Mouse (Mus musculus) midbrain, embryonic 14.5 days (tissue): ENCODE results near the gene Shc1. TPM values are rescaled to one million over a fixed set of nuclear protein-coding genes. Genes with fewer than 3 reads are reported as not detected.

Experiments used
- ATAC-seq: fragments of 200-750 bp; cut with Nextera tagmentation; 2 replicates; pipeline ENCODE4 v1.8.0; 2017; ENCODE audit warnings: moderate number of reproducible peaks, moderate library complexity; ENCODE audit not compliant: low FRiP score, low TSS enrichment
- DNase-seq: peaks from one replicate; pipeline ENCODE4 v3.0.0-alpha.2; 2015
- H3K27ac ChIP-seq: fragments of 300-500 bp; sonication (generic); replicated peaks from 2 replicates; pipeline ENCODE4 v1.5.1; 2014; ENCODE audit warnings: mild to moderate bottlenecking, low read depth, low read length, moderate library complexity
- H3K27me3 ChIP-seq: fragments of 300-500 bp; sonication (generic); 2 replicates; pipeline ENCODE4 v1.6.1; 2014; ENCODE audit warnings: low read length, control low read depth, mixed read lengths; ENCODE audit not compliant: control insufficient read depth, insufficient read depth
- H3K36me3 ChIP-seq: fragments of 300-500 bp; sonication (generic); 2 replicates; pipeline ENCODE4 v1.6.1; 2014; ENCODE audit warnings: low read length, control low read depth; ENCODE audit not compliant: control insufficient read depth, insufficient read depth
- H3K4me1 ChIP-seq: fragments of 300-500 bp; sonication (generic); 2 replicates; pipeline ENCODE4 v1.6.1; 2014; ENCODE audit warnings: mild to moderate bottlenecking, antibody characterized with exemption, low read length, control low read depth; ENCODE audit not compliant: control insufficient read depth, insufficient read depth
- H3K4me2 ChIP-seq: fragments of 300-500 bp; sonication (generic); 2 replicates; pipeline ENCODE4 v1.6.1; 2014; ENCODE audit warnings: mild to moderate bottlenecking, low read length, moderate library complexity
- H3K4me3 ChIP-seq: fragments of 300-500 bp; sonication (generic); replicated peaks from 2 replicates; pipeline ENCODE4 v1.5.1; 2014; ENCODE audit warnings: low read depth, low read length
- H3K9ac ChIP-seq: fragments of 300-500 bp; sonication (generic); replicated peaks from 2 replicates; pipeline ENCODE4 v1.6.1; 2014; ENCODE audit warnings: mild to moderate bottlenecking, low read length, moderate library complexity
- H3K9me3 ChIP-seq: fragments of 300-500 bp; sonication (generic); 2 replicates; pipeline ENCODE4 v1.6.1; 2016; ENCODE audit warnings: low read length, control low read depth, mixed read lengths; ENCODE audit not compliant: control insufficient read depth
- WGBS: fragments of 180-500 bp; shearing (Covaris S2); extraction: QIAGEN DNeasy Blood & Tissue Kit; methylation state at CpG from one replicate; pipeline ENCODE4 v1.1.7; 2014; 5-methylcytosine and 5-hydroxymethylcytosine counted together
- polyA plus RNA-seq: library from polyadenylated mRNA; unstranded; fragments of >200 nt; fragmentation: Nextera tagmentation; extraction: Ambion mirVana; gene quantifications from 2 replicates; pipeline ENCODE4 v1.2.1, GENCODE M21; 2014

Shc1 gene
- polyA plus RNA-seq, 1 experiment from 2014 or later, result 10.2 TPM

DNA sequence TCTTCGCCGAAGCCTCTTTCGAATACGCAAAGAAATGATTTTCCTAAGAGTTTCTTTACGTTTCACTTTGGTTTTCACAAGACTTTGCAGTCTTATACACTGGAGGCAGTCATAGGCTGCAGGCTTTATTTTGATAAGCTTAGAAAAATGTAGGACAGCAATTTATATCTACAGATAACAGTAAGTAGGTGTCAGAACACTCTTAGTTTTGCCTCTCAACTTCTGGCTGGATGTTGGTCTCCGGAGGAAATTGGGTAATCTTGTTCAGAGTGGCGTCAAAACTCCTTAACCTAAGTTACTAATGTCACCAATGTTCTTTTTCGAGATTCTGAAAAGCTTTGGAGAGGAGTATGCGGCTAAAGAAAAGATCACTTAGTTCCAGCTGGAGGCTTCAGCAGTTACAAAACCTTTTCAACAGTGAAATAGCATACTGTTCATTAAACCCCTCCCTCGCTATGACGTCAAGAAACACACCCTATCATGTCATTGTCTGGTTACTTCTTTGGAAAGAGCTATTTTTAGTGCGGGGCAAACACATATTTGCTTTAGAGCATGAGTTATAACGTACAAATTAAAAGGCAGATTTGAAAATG is 40.2 kb downstream of the Shc1 start:
- peak; percentile 23; the same call in 1 of the 2 replicates for ATAC-seq
- Histone ChIP-seq H3K4me1 (peaks cover 8% of the 10 kb centered on the region; the same call in 1 of the 2 replicates), H3K9me3 (no peaks in the 10 kb centered on the region), H3K4me2 (peak overlapping the region; percentile 69), H3K27me3 (no peaks in the 10 kb centered on the region), H3K36me3 (no peaks in the 10 kb centered on the region), H3K27ac (peak overlapping the region; percentile 91), H3K4me3 (peak overlapping the region; percentile 65), H3K9ac (no peak overlapping the region; the same call in 1 of the 2 replicates)
- DNase-seq, result no peak
- WGBS, result 47% methylated on average over 13 of the region's 13 CpGs

DNA sequence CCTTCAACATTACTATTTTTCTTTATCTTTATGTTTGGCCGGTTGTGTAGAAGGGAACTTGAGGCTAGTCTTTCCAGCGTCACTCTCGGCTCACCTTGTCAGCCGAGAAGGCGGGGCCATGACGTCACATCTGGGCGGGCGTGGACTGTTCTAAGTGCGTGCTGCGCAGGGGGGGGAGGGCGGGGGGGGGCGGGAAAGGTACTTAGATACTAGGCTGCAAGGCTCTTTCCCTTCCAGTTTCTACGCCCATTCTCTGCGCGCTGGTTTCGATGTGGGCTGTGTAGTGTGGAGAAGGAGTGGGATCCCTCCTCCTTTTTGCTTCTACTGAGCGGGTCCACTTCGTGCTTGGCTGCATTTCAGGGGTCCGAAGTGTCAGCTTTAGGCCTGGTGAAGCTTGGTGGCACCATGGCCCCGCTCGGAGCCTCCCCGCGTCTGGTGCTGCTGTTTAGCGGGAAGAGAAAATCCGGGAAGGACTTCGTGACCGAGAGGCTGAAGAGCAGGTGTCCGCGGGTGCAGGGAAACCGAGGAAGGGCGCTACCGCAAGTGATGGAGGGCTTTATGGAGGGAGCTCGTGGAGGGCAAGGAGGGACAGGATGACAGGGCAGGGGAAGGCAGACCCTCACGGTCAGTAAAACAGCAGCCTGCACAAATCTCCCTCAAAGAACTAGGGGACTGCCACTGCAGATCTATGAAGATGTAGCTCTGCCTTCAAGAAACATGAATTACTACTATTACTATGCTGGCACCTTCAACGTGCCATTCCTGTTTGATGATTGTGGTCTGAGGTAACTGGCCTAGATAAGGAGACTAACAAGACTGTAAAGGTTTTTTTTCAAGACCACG is 40.9 kb downstream of the Shc1 start:
- peak overlapping the region; percentile 65 for H3K4me3 ChIP-seq
- H3K4me2 ChIP-seq, result peak overlapping the region; percentile 69
- H3K9ac ChIP-seq, result peak overlapping the region; percentile 87
- H3K36me3 ChIP-seq, result peaks cover 6% of the 10 kb centered on the region; the same call in 1 of the 2 replicates
- peak; percentile 92 for ATAC-seq
- peak; percentile 96 for DNase-seq
- H3K27me3 ChIP-seq, result no peaks in the 10 kb centered on the region
- H3K9me3 ChIP-seq, result no peaks in the 10 kb centered on the region
- H3K4me1 ChIP-seq, result peaks cover 8% of the 10 kb centered on the region; the same call in 1 of the 2 replicates
- 1% methylated on average over 36 of the region's 36 CpGs for WGBS
- peak overlapping the region; percentile 91 for H3K27ac ChIP-seq

DNA sequence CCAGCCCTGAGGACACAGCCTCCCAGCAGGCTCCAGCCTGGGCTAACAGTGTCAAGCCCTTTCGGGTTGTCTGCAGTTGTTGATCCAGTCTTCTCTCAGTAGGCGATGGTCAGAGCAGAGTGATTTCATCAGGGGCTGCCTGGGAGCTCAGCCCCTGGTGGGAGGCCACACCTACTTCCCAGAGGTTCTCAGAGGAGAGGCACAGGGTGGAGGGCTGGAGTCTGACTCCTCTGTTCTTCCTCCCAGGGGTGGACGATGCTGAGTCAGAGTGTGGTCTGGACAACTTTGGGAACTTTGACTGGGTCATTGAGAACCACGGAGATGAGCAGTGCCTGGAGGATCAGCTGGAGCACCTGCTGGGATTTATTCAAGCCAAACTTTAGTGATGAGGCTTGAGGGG is 50.0 kb downstream of the Shc1 start:
- ATAC-seq (no peak), DNase-seq (no peak)
- H3K4me3 ChIP-seq, result no peak overlapping the region
- H3K4me2 ChIP-seq, result no peak overlapping the region
- WGBS, result 50% methylated on average over 4 of the region's 4 CpGs
- H3K27me3 ChIP-seq, result no peaks in the 10 kb centered on the region
- H3K27ac ChIP-seq, result no peak overlapping the region
- peaks cover 38% of the 10 kb centered on the region for H3K36me3 ChIP-seq
- H3K9me3 ChIP-seq, result no peaks in the 10 kb centered on the region
- no peaks in the 10 kb centered on the region for H3K4me1 ChIP-seq
- no peak overlapping the region for H3K9ac ChIP-seq

DNA sequence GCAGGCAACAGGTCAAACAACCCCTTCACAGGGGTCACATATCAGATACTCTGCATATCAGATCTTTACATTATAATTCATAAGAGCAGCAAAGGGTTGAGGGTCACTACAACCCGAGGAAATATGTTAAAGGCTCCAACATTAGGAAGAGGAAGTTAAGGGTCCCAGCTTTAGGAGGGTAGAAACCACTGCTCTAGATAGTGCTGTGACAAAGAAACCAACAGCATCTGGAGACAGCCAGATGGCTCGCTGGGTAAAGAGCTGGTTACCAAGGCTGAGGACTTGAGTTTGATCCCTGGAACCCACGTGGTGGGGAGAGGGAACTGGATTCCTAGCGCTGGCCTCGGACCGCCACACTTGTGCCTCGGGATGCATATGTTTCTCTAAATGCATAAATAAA is 54.0 kb downstream of the Shc1 start:
- Histone ChIP-seq H3K27me3 (no peaks in the 10 kb centered on the region), H3K4me2 (no peak overlapping the region), H3K9ac (no peak overlapping the region), H3K27ac (no peak overlapping the region), H3K36me3 (peaks cover 26% of the 10 kb centered on the region), H3K9me3 (no peaks in the 10 kb centered on the region), H3K4me1 (no peaks in the 10 kb centered on the region), H3K4me3 (no peak overlapping the region)
- WGBS, result 84% methylated on average over 7 of the region's 7 CpGs
- DNase-seq, result no peak
- ATAC-seq, result no peak

DNA sequence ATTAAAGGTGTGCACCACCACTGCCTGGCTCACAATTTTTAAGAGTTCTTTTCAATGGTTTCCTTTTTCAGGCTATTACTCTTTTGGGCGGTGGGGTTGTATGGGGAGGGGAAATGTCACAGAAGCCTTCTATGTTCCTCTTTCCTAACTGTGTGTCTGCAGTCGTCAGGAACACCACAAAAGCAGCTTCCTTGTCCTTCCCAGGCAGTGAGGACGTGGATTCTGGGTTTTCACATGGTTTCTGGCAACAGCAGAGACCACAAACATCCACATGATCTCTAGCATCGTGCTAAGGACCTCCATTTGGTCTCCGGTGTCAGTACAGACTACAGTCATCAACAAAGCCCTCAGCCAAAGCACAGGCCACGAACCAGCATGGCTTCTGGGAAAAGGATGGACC is 55.6 kb downstream of the Shc1 start:
- Histone ChIP-seq H3K27ac (no peak overlapping the region), H3K9ac (no peak overlapping the region), H3K27me3 (no peaks in the 10 kb centered on the region), H3K36me3 (peaks cover 12% of the 10 kb centered on the region), H3K4me1 (no peaks in the 10 kb centered on the region), H3K4me3 (no peak overlapping the region), H3K9me3 (no peaks in the 10 kb centered on the region), H3K4me2 (no peak overlapping the region)
- WGBS, result 81% methylated on average over 6 of the region's 6 CpGs
- ATAC-seq (no peak), DNase-seq (no peak)

DNA sequence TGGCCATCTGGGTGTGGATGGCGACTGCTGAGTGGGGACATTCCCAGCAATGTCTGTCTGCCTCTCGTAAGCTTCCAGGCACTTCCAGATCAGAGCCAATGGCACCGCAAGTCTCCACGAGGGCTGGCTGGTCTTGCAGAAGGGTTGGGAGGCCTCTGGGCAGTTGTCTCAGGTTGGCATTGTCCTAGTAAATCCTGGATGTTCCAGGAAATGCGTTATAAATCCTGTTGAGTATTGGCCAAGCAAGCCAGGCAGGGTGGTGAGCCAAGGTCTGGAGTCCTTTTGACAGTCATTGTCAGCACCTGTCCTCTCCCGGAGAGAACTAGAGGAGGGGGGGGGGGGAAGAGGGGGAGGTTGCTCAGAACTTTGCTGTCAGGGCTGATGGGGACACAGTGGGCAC is 60.8 kb downstream of the Shc1 start:
- Histone ChIP-seq H3K27ac (no peak overlapping the region), H3K27me3 (no peaks in the 10 kb centered on the region), H3K9me3 (no peaks in the 10 kb centered on the region), H3K4me1 (no peaks in the 10 kb centered on the region), H3K4me2 (no peak overlapping the region), H3K4me3 (no peak overlapping the region), H3K9ac (no peak overlapping the region), H3K36me3 (no peaks in the 10 kb centered on the region)
- DNase-seq (no peak), ATAC-seq (no peak)
- 76% methylated on average over 6 of the region's 6 CpGs for WGBS

Other genes starting within 250 kb of the Shc1 start
- gene Scamp3, start 241.0 kb upstream of the Shc1 start, polyA plus RNA-seq, result 104 and 123 TPM in 2 replicates
- 25.0 and 25.3 TPM in 2 replicates for gene Fam189b, start 235.3 kb upstream of the Shc1 start, polyA plus RNA-seq
- gene Gba, start 215.5 kb upstream of the Shc1 start, polyA plus RNA-seq, result 42.0 and 47.8 TPM in 2 replicates
- gene Thbs3, start 203.3 kb upstream of the Shc1 start, polyA plus RNA-seq, result 46.0 and 47.6 TPM in 2 replicates
- 144 and 151 TPM in 2 replicates for gene Mtx1, start 191.4 kb upstream of the Shc1 start, polyA plus RNA-seq
- 2.1 and 2.4 TPM in 2 replicates for gene Muc1, start 189.4 kb upstream of the Shc1 start, polyA plus RNA-seq
- gene Krtcap2, start 172.5 kb upstream of the Shc1 start, polyA plus RNA-seq, result 199 and 237 TPM in 2 replicates
- gene Trim46, start 172.1 kb upstream of the Shc1 start, polyA plus RNA-seq, result 63.4 and 71.8 TPM in 2 replicates
- 71.6 and 84.1 TPM in 2 replicates for gene Dpm3, start 159.1 kb upstream of the Shc1 start, polyA plus RNA-seq
- 35.3 and 38.1 TPM in 2 replicates for gene Slc50a1, start 147.9 kb upstream of the Shc1 start, polyA plus RNA-seq
- 5.2 and 8.7 TPM in 2 replicates for gene Efna1, start 137.3 kb upstream of the Shc1 start, polyA plus RNA-seq
- gene Efna3, start 95.5 kb upstream of the Shc1 start, polyA plus RNA-seq, result 31.1 and 43.4 TPM in 2 replicates
- 5.6 and 5.9 TPM in 2 replicates for gene Efna4, start 80.4 kb upstream of the Shc1 start, polyA plus RNA-seq
- gene Adam15, start 68.4 kb upstream of the Shc1 start, polyA plus RNA-seq, result 32.2 and 36.2 TPM in 2 replicates
- gene Dcst2, start 56.5 kb upstream of the Shc1 start, polyA plus RNA-seq, result 0.14 and 0.36 TPM in 2 replicates
- gene Dcst1, start 53.2 kb upstream of the Shc1 start, polyA plus RNA-seq, result 0.54 and 0.55 TPM in 2 replicates
- 0.42 and 0.47 TPM in 2 replicates for gene Zbtb7b, start 23.7 kb upstream of the Shc1 start, polyA plus RNA-seq
- 0.53 TPM in 1 of 2 replicates, not detected in the other for gene Lenep, start 15.7 kb upstream of the Shc1 start, polyA plus RNA-seq
- gene Flad1, start 6.6 kb upstream of the Shc1 start, polyA plus RNA-seq, result 34.8 and 34.9 TPM in 2 replicates
- 103 and 115 TPM in 2 replicates for gene Cks1b, start 60 bp upstream of the Shc1 start, polyA plus RNA-seq
- gene Pygo2, start 11.8 kb downstream of the Shc1 start, polyA plus RNA-seq, result 43.4 and 50.6 TPM in 2 replicates
- gene Pbxip1, start 18.3 kb downstream of the Shc1 start, polyA plus RNA-seq, result 7.6 and 9.7 TPM in 2 replicates
- gene Pmvk, start 36.1 kb downstream of the Shc1 start, polyA plus RNA-seq, result 106 and 132 TPM in 2 replicates
- gene Kcnn3, start 101.7 kb downstream of the Shc1 start, polyA plus RNA-seq, result 5.3 and 6.4 TPM in 2 replicates